Mouse (Mus musculus) duodenum, adult 2 months (tissue): ENCODE results near the gene Prss29. TPM values are rescaled to one million over a fixed set of nuclear protein-coding genes. Genes with fewer than 3 reads are reported as not detected.

Experiments used
- polyA plus RNA-seq: library from polyadenylated mRNA; depleted of rRNA; stranded (reverse); fragments of >200 nt; gene quantifications from 2 replicates; pipeline ENCODE4 v1.2.3, GENCODE M21; 2012; ENCODE audit warnings: low replicate concordance; rRNA removed

Prss29 gene
- not detected in 2 replicates for polyA plus RNA-seq

DNA sequence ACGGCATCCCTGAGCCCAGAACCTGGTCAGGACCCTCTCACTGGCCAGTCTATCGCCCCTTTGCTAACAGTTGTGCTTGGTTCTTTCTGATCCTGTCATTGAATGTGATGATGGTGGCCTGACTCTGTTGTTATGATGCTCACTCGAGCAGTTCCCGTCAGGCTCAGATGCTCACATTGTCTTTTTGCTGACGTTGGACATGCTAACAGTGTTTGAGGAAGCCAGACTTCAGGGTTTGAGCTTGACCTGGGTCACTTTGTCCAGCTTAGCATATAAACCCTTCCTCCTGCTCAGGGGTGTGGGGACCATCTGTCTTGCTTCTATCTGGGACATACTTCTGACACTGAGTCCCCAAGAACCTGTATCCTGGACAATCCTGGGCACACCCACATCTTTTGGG is at the start of gene Prss29:
Gene Prss29, plus strand, starts transcription at position 301 of the 400 bp plus-strand sequence.

DNA sequence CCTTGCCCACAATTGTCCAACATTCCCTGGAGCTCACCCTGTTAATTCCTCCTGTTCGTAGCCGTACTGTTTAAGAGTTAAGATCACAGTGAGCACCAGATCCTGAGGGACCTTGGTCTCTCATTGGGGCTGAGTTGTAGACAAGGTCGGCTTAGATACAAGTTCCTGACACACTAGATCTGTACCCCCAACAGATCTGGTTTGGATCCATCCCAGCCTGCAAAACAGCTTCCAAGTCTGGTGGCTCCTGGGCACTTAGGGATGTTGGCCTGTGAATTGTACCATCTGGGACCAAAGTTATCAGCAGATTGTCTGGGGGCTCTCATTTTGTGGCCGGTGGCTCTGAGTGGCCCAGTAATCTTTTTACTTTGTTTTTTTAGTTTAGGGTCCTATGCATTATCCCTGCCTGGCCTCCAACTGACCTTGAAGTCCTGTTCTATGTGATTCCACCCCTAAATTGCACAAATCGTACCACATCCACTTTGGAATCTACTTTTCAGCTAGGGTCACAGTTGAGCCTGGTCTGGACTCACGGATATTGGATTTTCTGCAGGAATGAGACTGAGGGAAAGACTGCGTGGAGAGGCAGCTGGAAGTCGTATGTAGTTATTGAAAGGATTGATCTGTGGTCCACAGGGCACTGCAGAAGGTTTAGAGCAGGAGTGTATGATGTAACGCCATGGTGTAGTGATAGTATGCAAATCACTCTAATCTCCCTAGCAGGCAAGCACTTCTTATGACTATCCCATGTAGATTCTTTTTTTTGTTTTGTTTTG is 43.7 kb upstream of the Prss29 start, which contains the start of gene Ube2i:
Gene Ube2i, minus strand, starts transcription at position 52 of the 776 bp plus-strand sequence.

GRCm38 (mm10) chr17:25298094-25298493 is 20.4 kb upstream of the Prss29 start, which contains the start of gene Prss34:
Prss34 (plus strand) TSS chr17:25298394.

DNA sequence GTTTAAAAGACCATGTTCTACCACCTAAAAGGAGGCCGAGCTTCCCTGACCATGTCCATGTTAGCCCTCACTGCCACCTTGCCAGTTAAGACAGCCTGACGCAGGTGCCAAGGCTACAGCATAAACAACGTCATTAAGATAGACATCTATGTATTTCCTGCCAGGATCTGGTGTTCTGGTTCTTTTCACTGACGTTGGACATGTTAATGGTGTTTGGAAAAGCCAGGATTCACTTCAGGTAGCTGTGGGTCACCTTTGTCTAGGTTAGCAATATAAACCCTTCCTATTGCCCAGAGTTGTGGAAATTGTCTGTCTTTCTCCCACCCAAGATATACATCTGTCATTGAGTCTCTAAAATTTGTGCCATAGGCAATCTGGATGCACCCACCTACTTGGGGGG is 10.1 kb upstream of the Prss29 start, which contains the start of gene Prss28:
Gene Prss28, plus strand, starts transcription at position 301 of the 400 bp plus-strand sequence.

GRCm38 (mm10) chr17:25345462-25345861 is 27.0 kb downstream of the Prss29 start, which contains the start of gene Tpsab1:
Tpsab1 (minus strand) TSS chr17:25345562.

GRCm38 (mm10) chr17:25366005-25366404 is 47.6 kb downstream of the Prss29 start, which contains the start of gene Tpsb2:
Tpsb2 (plus strand) TSS chr17:25366305.

DNA sequence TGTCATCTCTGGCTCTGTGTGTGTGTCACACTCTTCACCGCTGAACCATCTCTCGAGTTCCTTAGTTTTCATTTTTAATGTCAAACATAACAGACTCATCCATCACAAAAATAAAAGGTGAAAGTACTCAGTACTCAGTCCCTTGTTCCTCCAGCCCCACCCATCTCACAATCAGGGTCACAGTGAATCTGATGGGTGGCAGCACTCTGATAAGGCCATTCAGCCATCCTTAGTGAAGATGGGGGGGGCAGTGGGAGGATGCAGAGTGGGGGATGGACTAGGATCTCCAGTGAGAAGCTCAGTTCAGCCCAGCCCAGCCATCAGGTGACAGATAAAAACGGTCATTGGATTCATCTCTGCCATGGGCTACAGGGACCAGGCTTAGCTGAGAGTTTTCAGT is 50.5 kb downstream of the Prss29 start, which contains the start of gene Tpsg1:
Gene Tpsg1, plus strand, starts transcription at position 301 of the 400 bp plus-strand sequence.

Other genes with a start within 250 kb of the Prss29 start
- 14.0 and 15.0 TPM in 2 replicates for gene Tmem204, start 235.1 kb upstream of the Prss29 start, polyA plus RNA-seq
- 5.7 and 6.4 TPM in 2 replicates for gene Telo2, start 202.7 kb upstream of the Prss29 start, polyA plus RNA-seq
- gene Ptx4, start 197.9 kb upstream of the Prss29 start, polyA plus RNA-seq: 0.20 TPM in 1 of 2 replicates, not detected in the other
- gene Clcn7, start 185.3 kb upstream of the Prss29 start, polyA plus RNA-seq: 15.3 and 15.8 TPM in 2 replicates
- not detected in 2 replicates for gene Ccdc154, start 156.2 kb upstream of the Prss29 start, polyA plus RNA-seq
- 0.49 TPM in 1 of 2 replicates, not detected in the other for gene Gm38655, start 143.2 kb upstream of the Prss29 start, polyA plus RNA-seq
- 9.4 and 18.4 TPM in 2 replicates for gene BC003965, start 134.1 kb upstream of the Prss29 start, polyA plus RNA-seq
- 11.9 and 17.4 TPM in 2 replicates for gene Unkl, start 130.3 kb upstream of the Prss29 start, polyA plus RNA-seq
- 25.9 and 27.6 TPM in 2 replicates for gene Gnptg, start 78.5 kb upstream of the Prss29 start, polyA plus RNA-seq
- gene Tsr3, start 78.5 kb upstream of the Prss29 start, polyA plus RNA-seq: 11.0 and 13.7 TPM in 2 replicates
- 19.8 and 28.1 TPM in 2 replicates for gene Baiap3, start 62.3 kb upstream of the Prss29 start, polyA plus RNA-seq
- gene Ube2i, start 44.0 kb upstream of the Prss29 start, polyA plus RNA-seq: 52.6 and 73.8 TPM in 2 replicates
- gene Prss34, start 20.3 kb upstream of the Prss29 start, polyA plus RNA-seq: not detected in 2 replicates
- gene Prss28, start 10.0 kb upstream of the Prss29 start, polyA plus RNA-seq: 0.34 TPM in 1 of 2 replicates, not detected in the other
- not detected in 2 replicates for gene Tpsab1, start 26.9 kb downstream of the Prss29 start, polyA plus RNA-seq
- 0.74 and 2.4 TPM in 2 replicates for gene Tpsb2, start 47.7 kb downstream of the Prss29 start, polyA plus RNA-seq
- 32.4 and 59.2 TPM in 2 replicates for gene Tpsg1, start 50.6 kb downstream of the Prss29 start, polyA plus RNA-seq
- 20.3 and 29.6 TPM in 2 replicates for gene Cacna1h, start 115.1 kb downstream of the Prss29 start, polyA plus RNA-seq
- 0.13 and 0.19 TPM in 2 replicates for gene Tekt4, start 136.0 kb downstream of the Prss29 start, polyA plus RNA-seq
- gene Sstr5, start 178.6 kb downstream of the Prss29 start, polyA plus RNA-seq: 0.33 and 0.70 TPM in 2 replicates